Mouse (Mus musculus) liver, postnatal 0 days (tissue): Measurements from ENCODE around the gene Odf2l. TPM values are rescaled to one million over a fixed set of nuclear protein-coding genes. Genes with fewer than 3 reads are reported as not detected.
A peak's percentile ranks its signal among the peaks of the same experiment; 100 is the strongest.

Experiments used
- ATAC-seq: fragments of 200-750 bp; cut with Nextera tagmentation; 2 replicates; pipeline ENCODE4 v1.8.0; 2017; ENCODE audit warnings: mild to moderate bottlenecking, moderate library complexity
- DNase-seq: peaks from one replicate; pipeline ENCODE4 v3.0.0-alpha.2; 2016
- H3K27ac ChIP-seq: fragments of 300-500 bp; sonication (generic); 2 replicates; pipeline ENCODE4 v1.5.1; 2014; ENCODE audit warnings: antibody characterized with exemption, moderate library complexity, mild to moderate bottlenecking, low read depth
- H3K27me3 ChIP-seq: fragments of 300-500 bp; sonication (generic); 2 replicates; pipeline ENCODE4 v1.6.1; 2014; ENCODE audit warnings: low read length, control low read depth, mixed read lengths; ENCODE audit not compliant: insufficient read depth
- H3K36me3 ChIP-seq: fragments of 300-500 bp; sonication (generic); replicated peaks from 2 replicates; pipeline ENCODE4 v1.6.1; 2014; ENCODE audit warnings: mild to moderate bottlenecking, control low read depth, low read length, moderate library complexity, mixed read lengths; ENCODE audit not compliant: insufficient read depth
- H3K4me1 ChIP-seq: fragments of 300-500 bp; sonication (generic); 2 replicates; pipeline ENCODE4 v1.6.1; 2014; ENCODE audit warnings: antibody characterized with exemption, mild to moderate bottlenecking, control low read depth; ENCODE audit not compliant: insufficient read depth
- H3K4me2 ChIP-seq: fragments of 300-500 bp; sonication (generic); 2 replicates; pipeline ENCODE4 v1.6.1; 2014; ENCODE audit warnings: low read depth, mild to moderate bottlenecking, low read length, moderate library complexity, mixed read lengths
- H3K4me3 ChIP-seq: fragments of 300-500 bp; sonication (generic); 2 replicates; pipeline ENCODE4 v1.5.1; 2014; ENCODE audit warnings: low read depth, low read length
- H3K9ac ChIP-seq: fragments of 300-500 bp; sonication (generic); replicated peaks from 2 replicates; pipeline ENCODE4 v1.6.1; 2014; ENCODE audit warnings: mild to moderate bottlenecking, moderate library complexity
- H3K9me3 ChIP-seq: fragments of 300-500 bp; sonication (generic); 2 replicates; pipeline ENCODE4 v1.6.1; 2016; ENCODE audit warnings: mild to moderate bottlenecking, control low read depth, low read length, mixed read lengths
- CTCF ChIP-seq: sonication (generic); IDR thresholded peaks from 2 replicates; pipeline ENCODE4 v1.5.1; 2016; ENCODE audit warnings: antibody characterized with exemption, low read depth
- EP300 ChIP-seq: IDR thresholded peaks from 2 replicates; pipeline ENCODE4 v1.6.1; 2016; ENCODE audit warnings: antibody characterized with exemption, low read depth, mild to moderate bottlenecking
- WGBS: fragments of 180-500 bp; shearing (Covaris S2); extraction: QIAGEN DNeasy Blood & Tissue Kit; methylation state at CpG from one replicate; pipeline ENCODE4 v1.1.7; 2014; ENCODE audit not compliant: insufficient replicate concordance; 5-methylcytosine and 5-hydroxymethylcytosine counted together
- polyA plus RNA-seq: library from polyadenylated mRNA; unstranded; fragments of >200 nt; fragmentation: Nextera tagmentation; extraction: Ambion mirVana; gene quantifications from 2 replicates; pipeline ENCODE4 v1.2.1, GENCODE M21; 2015

Odf2l gene
- polyA plus RNA-seq, 1 experiment from 2014 or later = 5.6 TPM

GRCm38 (mm10) chr3:145184645-145185044 lies 66.3 kb downstream of the Odf2l start:
- Histone ChIP-seq H3K4me1 (no peaks in the 10 kb centered on the region), H3K4me2 (no peak overlapping the region), H3K9me3 (no peaks in the 10 kb centered on the region), H3K9ac (no peak overlapping the region), H3K27me3 (no peaks in the 10 kb centered on the region), H3K4me3 (no peak overlapping the region), H3K36me3 (no peaks in the 10 kb centered on the region), H3K27ac (no peak overlapping the region)
- DNase-seq (no peak), ATAC-seq (no peak)
- TF ChIP-seq EP300 (no peak), CTCF (no peak)

- Histone ChIP-seq H3K27me3 (no peaks in the 10 kb centered on the region), H3K4me2 (no peak overlapping the region), H3K36me3 (no peaks in the 10 kb centered on the region), H3K4me1 (no peaks in the 10 kb centered on the region), H3K9ac (no peak overlapping the region), H3K9me3 (no peaks in the 10 kb centered on the region), H3K27ac (no peak overlapping the region), H3K4me3 (no peak overlapping the region)
- no peak for ATAC-seq
- TF ChIP-seq EP300 = no peak
- no peak for TF ChIP-seq CTCF
- no peak for DNase-seq
- 49% methylated on average over 2 of the region's 2 CpGs for WGBS
Measured at GRCm38 (mm10) chr3:145191972-145192371, 73.6 kb downstream of the Odf2l start.

- no peaks in the 10 kb centered on the region for H3K27me3 ChIP-seq
- H3K4me2 ChIP-seq = no peak overlapping the region
- no peak overlapping the region for H3K9ac ChIP-seq
- ATAC-seq (peak; percentile 56; the same call in 1 of the 2 replicates), DNase-seq (peak; percentile 19)
- H3K4me1 ChIP-seq = no peaks in the 10 kb centered on the region
- no peaks in the 10 kb centered on the region for H3K36me3 ChIP-seq
- H3K4me3 ChIP-seq = no peak overlapping the region
- no peak overlapping the region for H3K27ac ChIP-seq
- TF ChIP-seq EP300 (no peak), CTCF (0 out of 2 replicates have a peak, but pooled peaks have one; percentile 1)
- H3K9me3 ChIP-seq = no peaks in the 10 kb centered on the region
- WGBS = 51% methylated on average over 8 of the region's 8 CpGs
Measured at GRCm38 (mm10) chr3:145195240-145195923, 77.0 kb downstream of the Odf2l start.

GRCm38 (mm10) chr3:145198050-145198449 lies 79.7 kb downstream of the Odf2l start:
- 69% methylated on average over 2 of the region's 2 CpGs for WGBS
- H3K36me3 ChIP-seq = no peaks in the 10 kb centered on the region
- no peaks in the 10 kb centered on the region for H3K9me3 ChIP-seq
- no peak overlapping the region for H3K27ac ChIP-seq
- H3K4me3 ChIP-seq = no peak overlapping the region
- no peak for DNase-seq
- TF ChIP-seq EP300 = no peak
- no peak for TF ChIP-seq CTCF
- no peaks in the 10 kb centered on the region for H3K27me3 ChIP-seq
- ATAC-seq = no peak
- no peak overlapping the region for H3K9ac ChIP-seq
- no peak overlapping the region for H3K4me2 ChIP-seq
- no peaks in the 10 kb centered on the region for H3K4me1 ChIP-seq

Other genes starting within 250 kb of the Odf2l start
- not detected in 2 replicates for gene Clca4b, start 186.1 kb upstream of the Odf2l start, polyA plus RNA-seq
- not detected in 2 replicates for gene Clca4a, start 143.5 kb upstream of the Odf2l start, polyA plus RNA-seq
- not detected in 2 replicates for gene Clca1, start 85.8 kb upstream of the Odf2l start, polyA plus RNA-seq
- not detected in 2 replicates for gene Clca2, start 19.1 kb upstream of the Odf2l start, polyA plus RNA-seq
- gene Col24a1, start 173.9 kb downstream of the Odf2l start, polyA plus RNA-seq = 0.21 and 0.33 TPM in 2 replicates